Mouse (Mus musculus) limb, embryonic 12.5 days (tissue): ENCODE results near the gene Apopt1. TPM values are rescaled to one million over a fixed set of nuclear protein-coding genes. Genes with fewer than 3 reads are reported as not detected.

ENCODE experiments used
- ATAC-seq: fragments of 200-750 bp; cut with Nextera tagmentation; 2 replicates; pipeline ENCODE4 v1.8.0; 2017; ENCODE audit warnings: low read depth, moderate TSS enrichment; ENCODE audit not compliant: insufficient number of reproducible peaks, insufficient read depth, low FRiP score, low TSS enrichment
- H3K27ac ChIP-seq: fragments of 300-500 bp; sonication (generic); 2 replicates; pipeline ENCODE4 v1.5.1; 2016; ENCODE audit warnings: mild to moderate bottlenecking, moderate library complexity
- H3K27me3 ChIP-seq: fragments of 300-500 bp; sonication (generic); 2 replicates; pipeline ENCODE4 v1.6.1; 2016; ENCODE audit warnings: mild to moderate bottlenecking, moderate library complexity
- H3K36me3 ChIP-seq: fragments of 300-500 bp; sonication (generic); 2 replicates; pipeline ENCODE4 v1.6.1; 2016; ENCODE audit warnings: mild to moderate bottlenecking, moderate library complexity
- H3K4me1 ChIP-seq: fragments of 300-500 bp; sonication (generic); replicated peaks from 2 replicates; pipeline ENCODE4 v1.6.1; 2016
- H3K4me2 ChIP-seq: fragments of 300-500 bp; sonication (generic); 2 replicates; pipeline ENCODE4 v1.6.1; 2016; ENCODE audit warnings: mild to moderate bottlenecking, moderate library complexity
- H3K4me3 ChIP-seq: fragments of 300-500 bp; sonication (generic); replicated peaks from 2 replicates; pipeline ENCODE4 v1.5.1; 2016; ENCODE audit warnings: mild to moderate bottlenecking
- H3K9ac ChIP-seq: fragments of 300-500 bp; sonication (generic); replicated peaks from 2 replicates; pipeline ENCODE4 v1.6.1; 2016; ENCODE audit warnings: mild to moderate bottlenecking, moderate library complexity
- H3K9me3 ChIP-seq: fragments of 300-500 bp; sonication (generic); 2 replicates; pipeline ENCODE4 v1.6.1; 2016; ENCODE audit warnings: mild to moderate bottlenecking, moderate library complexity
- WGBS: fragments of 180-500 bp; shearing (Covaris S2); methylation state at CpG from one replicate; pipeline ENCODE4 v1.1.7; 2016; 5-methylcytosine and 5-hydroxymethylcytosine counted together
- polyA plus RNA-seq: library from polyadenylated mRNA; unstranded; fragments of >200 nt; fragmentation: Nextera tagmentation; extraction: Ambion mirVana; gene quantifications from 2 replicates; pipeline ENCODE4 v1.2.1, GENCODE M21; 2016

Apopt1 gene
- polyA plus RNA-seq, 1 experiment from 2014 or later = 63.8 TPM

GRCm38 (mm10) chr12:111798493-111798892, 85.4 kb downstream of the Apopt1 start:
- no peaks in the 10 kb centered on the region for H3K27me3 ChIP-seq
- H3K4me2 ChIP-seq = no peak overlapping the region
- H3K4me3 ChIP-seq = no peak overlapping the region
- H3K27ac ChIP-seq = no peak overlapping the region
- no peaks in the 10 kb centered on the region for H3K9me3 ChIP-seq
- no peaks in the 10 kb centered on the region for H3K4me1 ChIP-seq
- peaks cover 96% of the 10 kb centered on the region for H3K36me3 ChIP-seq
- WGBS = 93% methylated on average over 13 of the region's 13 CpGs
- H3K9ac ChIP-seq = no peak overlapping the region
- no peak for ATAC-seq

DNA sequence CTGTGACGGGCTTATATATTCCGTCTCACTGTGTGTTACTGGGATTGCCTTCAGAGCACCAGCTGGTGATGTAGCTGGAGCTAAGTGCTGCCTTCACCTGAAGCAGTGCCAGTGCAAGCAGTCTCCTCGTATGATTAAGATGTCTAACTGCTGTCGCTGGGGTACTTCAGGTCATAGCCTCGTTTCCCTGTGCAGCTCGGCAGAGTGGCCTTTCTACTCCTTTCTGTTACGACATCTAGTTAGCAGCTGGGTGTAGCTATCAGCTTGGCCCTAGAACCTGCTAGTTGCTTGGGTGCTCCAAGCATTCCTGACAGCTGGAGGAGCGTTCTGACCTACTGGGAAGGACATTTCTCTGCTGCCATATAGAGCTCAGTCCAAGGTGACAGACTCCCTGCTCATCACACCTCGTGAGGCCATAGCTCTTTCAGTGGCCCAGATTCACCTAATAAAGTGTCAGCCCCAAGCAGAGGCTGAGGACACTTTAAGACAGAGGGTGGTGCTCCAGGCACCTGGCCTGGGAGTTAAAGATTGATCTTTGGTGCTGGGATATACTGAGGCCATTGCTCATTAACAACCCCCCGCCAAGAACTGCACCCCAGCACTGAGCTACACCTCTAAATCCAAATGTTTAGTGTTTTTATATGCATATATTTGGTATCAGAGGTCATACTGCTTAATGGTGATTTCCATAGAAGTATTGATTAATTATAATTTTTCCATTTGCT, 87.6 kb downstream of the Apopt1 start:
- H3K27ac ChIP-seq = no peak overlapping the region
- H3K4me3 ChIP-seq = no peak overlapping the region
- H3K27me3 ChIP-seq = no peaks in the 10 kb centered on the region
- H3K4me1 ChIP-seq = no peaks in the 10 kb centered on the region
- H3K4me2 ChIP-seq = no peak overlapping the region
- no peaks in the 10 kb centered on the region for H3K9me3 ChIP-seq
- H3K36me3 ChIP-seq = peaks cover 96% of the 10 kb centered on the region
- no peak overlapping the region for H3K9ac ChIP-seq
- no peak for ATAC-seq
- WGBS = 84% methylated on average over 10 of the region's 10 CpGs

- Histone ChIP-seq H3K9ac (no peak overlapping the region), H3K4me1 (no peaks in the 10 kb centered on the region), H3K9me3 (no peaks in the 10 kb centered on the region), H3K36me3 (peaks cover 96% of the 10 kb centered on the region), H3K4me3 (no peak overlapping the region), H3K27ac (no peak overlapping the region), H3K27me3 (no peaks in the 10 kb centered on the region), H3K4me2 (no peak overlapping the region)
- no peak for ATAC-seq
- 89% methylated on average over 5 of the region's 5 CpGs for WGBS
These were observed 90.5 kb downstream of the Apopt1 start for GRCm38 (mm10) chr12:111803538-111803937.

Other genes with a start within 250 kb of the Apopt1 start
- 11.0 and 12.8 TPM in 2 replicates for gene Gm266, start 227.4 kb upstream of the Apopt1 start, polyA plus RNA-seq
- 663 and 718 TPM in 2 replicates for gene Eif5, start 175.2 kb upstream of the Apopt1 start, polyA plus RNA-seq
- gene Mark3, start 138.7 kb upstream of the Apopt1 start, polyA plus RNA-seq = 65.5 and 70.9 TPM in 2 replicates
- gene Ckb, start 40.9 kb upstream of the Apopt1 start, polyA plus RNA-seq = 102 and 112 TPM in 2 replicates
- 10.4 and 11.4 TPM in 2 replicates for gene Trmt61a, start 35.2 kb upstream of the Apopt1 start, polyA plus RNA-seq
- 60.5 and 60.9 TPM in 2 replicates for gene Bag5, start within 50 bp of the Apopt1 start, polyA plus RNA-seq
- 114 and 121 TPM in 2 replicates for gene Klc1, start 45.6 kb downstream of the Apopt1 start, polyA plus RNA-seq
- gene Xrcc3, start 100.6 kb downstream of the Apopt1 start, polyA plus RNA-seq = 8.0 and 10.2 TPM in 2 replicates
- gene Zfyve21, start 100.9 kb downstream of the Apopt1 start, polyA plus RNA-seq = 86.0 and 88.6 TPM in 2 replicates
- 11.5 and 13.0 TPM in 2 replicates for gene Ppp1r13b, start 194.8 kb downstream of the Apopt1 start, polyA plus RNA-seq